Mouse (Mus musculus) bone marrow macrophage, adult 2 months (primary cell): Measurements from ENCODE around the gene Zfp36l1. TPM values are rescaled to one million over a fixed set of nuclear protein-coding genes. Genes with fewer than 3 reads are reported as not detected.

ENCODE experiments used
- H3K27ac ChIP-seq: 2 replicates; pipeline ENCODE4 v1.5.1; 2012; ENCODE audit warnings: low read depth, low read length; ENCODE audit not compliant: insufficient read depth
- H3K4me1 ChIP-seq: 2 replicates; pipeline ENCODE4 v1.6.1; 2012; ENCODE audit warnings: low read length; ENCODE audit not compliant: control insufficient read depth, insufficient read depth
- H3K4me3 ChIP-seq: 2 replicates; pipeline ENCODE4 v1.5.1; 2012; ENCODE audit warnings: mild to moderate bottlenecking, low read length, moderate library complexity; ENCODE audit not compliant: insufficient read depth
- CTCF ChIP-seq: IDR thresholded peaks from 2 replicates; pipeline ENCODE4 v1.5.1; 2012; ENCODE audit warnings: low read depth, mild to moderate bottlenecking, low read length, moderate library complexity
- POLR2A ChIP-seq: IDR thresholded peaks from 2 replicates; pipeline ENCODE4 v1.6.1; 2012; ENCODE audit warnings: mild to moderate bottlenecking, low read depth, low read length, borderline replicate concordance
- polyA plus RNA-seq: library from polyadenylated mRNA; stranded (reverse); fragments of >200 nt; gene quantifications from 2 replicates; pipeline ENCODE4 v1.2.4, GENCODE M21; 2012; ENCODE audit not compliant: missing spikeins, insufficient read depth, insufficient read length

Zfp36l1 gene
- polyA plus RNA-seq, 1 experiment: 268 TPM

GRCm38 (mm10) chr12:80074331-80074730, 38.5 kb downstream of the Zfp36l1 start:
- Histone ChIP-seq H3K4me3 (no peak overlapping the region), H3K27ac (no peak overlapping the region), H3K4me1 (peaks cover 15% of the 10 kb centered on the region)
- no peak for TF ChIP-seq CTCF
- no peak for TF ChIP-seq POLR2A

DNA sequence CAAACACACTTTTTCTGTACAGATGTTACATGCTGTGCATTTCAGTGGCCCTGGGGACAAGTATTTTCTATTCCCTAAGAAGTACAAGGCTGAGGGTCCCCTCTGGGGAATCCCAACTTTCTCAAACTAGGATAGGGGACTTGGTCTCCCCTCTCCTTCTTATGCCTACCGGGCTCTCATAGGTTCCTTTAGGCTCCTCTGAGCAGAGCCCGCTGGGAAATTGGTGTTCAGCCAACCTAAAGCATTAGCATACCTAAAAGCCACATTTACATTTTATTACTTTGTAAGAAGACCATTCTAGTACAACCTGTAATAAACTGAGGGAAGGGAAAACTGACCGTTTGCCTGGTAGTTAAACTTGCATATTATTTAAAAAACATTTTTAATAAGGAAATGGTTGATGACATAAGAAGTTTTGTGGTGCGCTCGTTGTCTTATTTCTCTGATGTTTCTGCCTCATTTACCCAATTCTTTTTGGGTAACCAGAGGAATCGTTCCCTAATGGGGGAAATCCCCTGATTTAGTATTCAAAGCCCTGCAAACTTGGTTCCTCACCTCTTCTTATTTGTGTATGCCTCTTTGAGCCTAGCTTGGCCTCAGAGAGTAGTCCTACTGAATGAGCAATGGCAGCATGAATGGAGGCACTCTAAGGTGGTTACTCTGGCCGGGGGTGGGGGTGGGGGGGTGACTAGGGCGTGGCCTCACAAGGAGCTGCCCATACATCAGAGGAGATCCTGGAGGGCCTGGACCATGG, 42.1 kb downstream of the Zfp36l1 start:
- H3K27ac ChIP-seq: no peak overlapping the region
- H3K4me3 ChIP-seq: no peak overlapping the region
- TF ChIP-seq CTCF (no peak), POLR2A (no peak)
- peaks cover 25% of the 10 kb centered on the region for H3K4me1 ChIP-seq

- Histone ChIP-seq H3K4me1 (peaks cover 40% of the 10 kb centered on the region), H3K4me3 (no peak overlapping the region), H3K27ac (no peak overlapping the region)
- TF ChIP-seq POLR2A (no peak), CTCF (no peak)
These were observed 43.8 kb downstream of the Zfp36l1 start for GRCm38 (mm10) chr12:80069040-80069439.

- TF ChIP-seq POLR2A (no peak), CTCF (no peak)
- Histone ChIP-seq H3K27ac (no peak overlapping the region), H3K4me1 (peaks cover 49% of the 10 kb centered on the region), H3K4me3 (no peak overlapping the region)
These were observed 44.8 kb downstream of the Zfp36l1 start for GRCm38 (mm10) chr12:80068016-80068415.

GRCm38 (mm10) chr12:80065049-80065448, 47.8 kb downstream of the Zfp36l1 start:
- peaks cover 55% of the 10 kb centered on the region for H3K4me1 ChIP-seq
- no peak overlapping the region for H3K27ac ChIP-seq
- no peak for TF ChIP-seq POLR2A
- no peak for TF ChIP-seq CTCF
- H3K4me3 ChIP-seq: no peak overlapping the region

DNA sequence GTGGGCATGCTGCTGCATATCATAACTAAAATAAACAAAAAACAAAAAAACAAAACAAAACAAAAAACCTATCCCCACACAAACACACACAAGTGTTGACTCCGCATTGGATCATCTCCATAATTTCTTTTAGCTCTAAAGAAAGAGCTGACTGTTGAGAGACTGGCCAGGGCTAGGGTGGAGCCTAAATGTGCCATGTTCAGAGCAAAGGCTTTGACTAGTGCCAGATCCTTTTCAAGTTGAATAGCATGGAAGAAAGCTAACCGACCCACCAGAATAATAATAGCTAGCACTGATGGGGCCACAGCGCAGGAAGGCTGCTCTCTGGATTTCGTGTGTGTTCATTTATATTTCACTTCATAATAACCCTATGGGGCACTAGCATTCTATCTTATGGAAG, 48.5 kb downstream of the Zfp36l1 start:
- Histone ChIP-seq H3K4me3 (no peak overlapping the region), H3K27ac (no peak overlapping the region; the same call in 1 of the 2 replicates), H3K4me1 (peaks cover 50% of the 10 kb centered on the region)
- TF ChIP-seq CTCF: no peak
- TF ChIP-seq POLR2A: no peak

GRCm38 (mm10) chr12:80063402-80064150, 49.2 kb downstream of the Zfp36l1 start:
- no peak for TF ChIP-seq CTCF
- TF ChIP-seq POLR2A: no peak
- Histone ChIP-seq H3K4me3 (no peak overlapping the region), H3K27ac (peak overlapping the region; percentile 0; the same call in 1 of the 2 replicates), H3K4me1 (peaks cover 45% of the 10 kb centered on the region)

DNA sequence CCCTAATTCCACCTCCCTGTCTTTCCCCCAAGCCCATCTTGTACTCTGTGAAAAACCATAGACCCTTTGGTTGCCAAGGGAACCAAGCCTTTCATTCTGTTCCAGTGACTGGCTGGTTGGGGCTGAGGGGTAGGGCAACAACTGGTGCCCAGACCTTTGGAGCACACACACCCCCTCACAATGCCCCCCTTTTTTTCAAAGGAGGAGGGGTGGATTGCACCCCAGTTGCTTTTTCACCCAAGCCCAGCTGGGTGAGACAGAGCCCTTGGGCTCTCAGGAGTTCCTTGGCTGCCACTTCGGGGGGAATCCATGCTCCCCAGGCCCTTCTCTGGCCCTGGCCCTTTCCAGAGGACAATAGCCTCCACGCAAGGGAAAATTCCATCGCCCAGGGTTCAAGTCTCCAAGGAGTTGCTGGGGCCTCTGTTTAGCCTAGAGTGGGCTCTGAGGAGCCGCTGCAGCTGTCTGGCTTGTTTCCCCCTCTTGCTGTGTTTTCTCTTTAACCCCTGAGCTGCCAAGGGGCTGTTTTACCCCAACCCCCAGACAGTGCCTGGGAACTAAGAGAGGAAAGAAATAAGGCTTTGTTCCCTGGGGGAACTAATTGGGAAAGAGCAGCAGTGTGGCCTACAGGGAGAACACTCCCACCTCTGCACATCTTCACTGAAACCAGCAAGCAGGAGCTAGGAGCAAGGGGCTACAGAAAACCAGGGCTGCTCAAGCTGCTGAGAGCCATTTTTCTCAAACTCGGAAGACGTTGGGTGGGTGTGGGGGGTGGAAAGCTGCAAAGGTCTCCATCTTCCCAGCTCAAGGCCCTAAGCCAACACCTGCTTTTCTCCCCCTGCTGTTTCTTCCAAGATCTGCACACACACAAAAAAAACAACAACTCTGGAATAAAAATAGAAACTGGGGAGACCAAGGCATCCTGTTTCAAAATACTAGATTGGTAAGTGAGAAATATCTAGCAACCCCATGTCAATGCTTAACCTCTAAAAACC, 50.1 kb downstream of the Zfp36l1 start:
- Histone ChIP-seq H3K27ac (no peak overlapping the region), H3K4me3 (no peak overlapping the region), H3K4me1 (peaks cover 40% of the 10 kb centered on the region)
- TF ChIP-seq CTCF: no peak; the same call in 1 of the 2 replicates
- TF ChIP-seq POLR2A: no peak

DNA sequence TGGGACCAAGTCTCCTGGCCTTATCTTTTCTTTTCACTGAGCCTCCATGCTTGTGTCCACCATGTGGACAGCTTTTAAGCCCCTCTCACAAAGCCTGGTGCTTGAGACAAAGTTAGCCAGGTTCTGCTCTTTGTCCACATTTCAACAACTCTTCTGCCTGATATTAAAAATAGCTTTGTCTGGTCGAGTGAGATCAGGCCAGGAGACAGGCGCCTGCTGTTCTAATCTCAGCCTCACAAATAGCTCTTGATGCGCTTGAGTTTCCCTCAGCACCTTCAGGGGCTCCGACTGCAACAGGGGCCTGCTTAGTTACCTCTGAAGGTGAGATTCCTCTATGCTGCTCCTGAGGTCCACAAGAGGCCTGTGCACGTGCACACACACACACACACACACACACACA, 51.0 kb downstream of the Zfp36l1 start:
- no peak overlapping the region for H3K27ac ChIP-seq

More for the DNA sequence above, 51.0 kb downstream of the Zfp36l1 start:
- no peak for TF ChIP-seq CTCF
- TF ChIP-seq POLR2A: no peak
- Histone ChIP-seq H3K4me1 (peaks cover 40% of the 10 kb centered on the region), H3K4me3 (no peak overlapping the region)
